In genomic region chr6:21894451-21894850, GRCm38 (mm10) we compare ENCODE assay signal across 7 mouse cellular contexts. TPM values are rescaled to one million over a fixed set of nuclear protein-coding genes. Genes with fewer than 3 reads are reported as not detected.
DNase-seq lines count a peak whose midpoint lies in the region; TF ChIP-seq lines count a peak whose summit lies in the region.

No protein-coding gene starts in this region.

- DNase-seq in 416B (ENCODE audit: low read depth) (peak; percentile 67), NIH3T3 (ENCODE audit: low read depth) (peak; percentile 81)
- peak; percentile 39 for DNase-seq in embryo, embryonic 11.5 days (ENCODE audit: low read depth, low spot score)
- DNase-seq in heart, postnatal 25 days (ENCODE audit: low spot score), result peak; percentile 12
- DNase-seq in layer of hippocampus, adult 2 months (ENCODE audit: low spot score in 2 of 2), result peak; percentile 6 to 13
- peak; percentile 76 for DNase-seq in lung, postnatal 36 days
- no peak for DNase-seq in natural killer cell, adult 2 months (ENCODE audit: low spot score in 2 of 2)

- intact Hi-C loops in heart, postnatal 25 days (cut with DNase I), result no loop called here

- H3K27ac ChIP-seq in layer of hippocampus, adult 2 months, result no peak overlapping the region

- TF ChIP-seq CTCF in layer of hippocampus, adult 2 months (conservative IDR thresholded peaks at IDR 0.05), result no peak

- no peak overlapping the region for H3K4me3 ChIP-seq in layer of hippocampus, adult 2 months

RNA-seq across cellular contexts. Expression of gene Tspan12, which starts 42.1 kb away (rescaled TPM):
- total RNA-seq in heart, postnatal 25 days (2021), result 10 to 100 TPM; 79.4 to 85.1 TPM
- 10 to 100 TPM; 27.8 to 29.2 TPM for total RNA-seq in layer of hippocampus, adult 2 months (2021)

RNA-seq across cellular contexts. Expression of gene Ing3, which starts 54.9 kb away (rescaled TPM):
- 10 to 100 TPM; 13.2 to 17.3 TPM for total RNA-seq in heart, postnatal 25 days (2021)
- 10 to 100 TPM; 28.2 to 28.8 TPM for total RNA-seq in layer of hippocampus, adult 2 months (2021)

Comparison
In these comparisons a context has a peak if more than half of its experiments do, and no peak if none do; other contexts are left out.
1. DNase-seq: peak in 416B (single experiment), NIH3T3 (single experiment), embryo, embryonic 11.5 days (single experiment), heart, postnatal 25 days (single experiment), layer of hippocampus, adult 2 months (2 of 2) and lung, postnatal 36 days (single experiment); none in natural killer cell, adult 2 months (0 of 2).